Mouse (Mus musculus) gastrocnemius, adult 2 months (tissue): ENCODE data around the gene Dio1. TPM values are rescaled to one million over a fixed set of nuclear protein-coding genes. Genes with fewer than 3 reads are reported as not detected.

Source experiments
- DNase-seq: peaks from one replicate; pipeline ENCODE4 v3.0.0; 2022
- H3K27ac ChIP-seq: fragments of 200-600 bp; 2 replicates; pipeline ENCODE4 v1.8.1; 2022; ENCODE audit warnings: mild to moderate bottlenecking
- H3K4me3 ChIP-seq: fragments of 200-600 bp; 2 replicates; pipeline ENCODE4 v1.8.1; 2022; ENCODE audit warnings: mild to moderate bottlenecking, moderate library complexity
- CTCF ChIP-seq: fragments of 200-600 bp; IDR thresholded peaks from 2 replicates; pipeline ENCODE4 v1.8.1; 2022; ENCODE audit warnings: antibody characterized with exemption, mild to moderate bottlenecking, moderate library complexity
- intact Hi-C: fragments of 180-260 bp; cut with DNase I; formaldehyde crosslinking; loops from one replicate; pipeline ENCODE4 v1.15.1; 2025
- total RNA-seq, 2 experiments: library from RNA; stranded (reverse); gene quantifications; 2 replicates each; pipeline ENCODE4 v1.2.3; 2021

Gene Dio1
- total RNA-seq, 2 experiments from 2014 or later = 0.22 TPM; not detected in 1

GRCm38 (mm10) chr4:107292273-107292662 is 14.7 kb downstream of the Dio1 start:
- intact Hi-C loops = no loop called here
- peak overlapping the region; percentile 31; the same call in 1 of the 2 replicates for H3K27ac ChIP-seq
- no peak for TF ChIP-seq CTCF
- no peak for DNase-seq
- H3K4me3 ChIP-seq = no peak overlapping the region

GRCm38 (mm10) chr4:107291611-107292272 is 15.2 kb downstream of the Dio1 start:
- Histone ChIP-seq H3K4me3 (no peak overlapping the region), H3K27ac (peak overlapping the region; percentile 31; the same call in 1 of the 2 replicates)
- no peak for TF ChIP-seq CTCF
- DNase-seq = no peak
- intact Hi-C loops = no loop called here

DNA sequence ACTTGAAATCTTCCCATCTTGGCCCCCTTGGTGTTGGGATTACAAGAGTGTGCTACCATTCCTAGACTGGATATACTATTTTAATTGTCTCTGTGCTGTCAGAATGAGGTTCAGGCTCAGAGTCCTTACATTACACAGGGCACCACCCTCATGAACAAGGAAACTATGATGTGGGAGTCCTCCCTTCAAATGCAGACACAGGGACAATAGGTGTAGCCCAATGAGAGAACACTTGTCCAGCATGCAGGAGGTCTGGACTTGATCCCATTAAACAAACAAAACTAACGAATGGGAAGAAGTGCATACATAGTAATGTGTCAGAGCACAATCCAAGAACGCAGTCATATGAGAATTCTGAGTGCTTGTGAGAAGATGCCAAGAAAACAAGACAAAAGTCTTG is 19.5 kb downstream of the Dio1 start:
- no peak overlapping the region for H3K27ac ChIP-seq
- no peak for TF ChIP-seq CTCF
- no peak overlapping the region for H3K4me3 ChIP-seq
- intact Hi-C loops = no loop called here
- no peak for DNase-seq

- no peak for DNase-seq
These were observed 20.6 kb downstream of the Dio1 start for GRCm38 (mm10) chr4:107286386-107286785.

DNA sequence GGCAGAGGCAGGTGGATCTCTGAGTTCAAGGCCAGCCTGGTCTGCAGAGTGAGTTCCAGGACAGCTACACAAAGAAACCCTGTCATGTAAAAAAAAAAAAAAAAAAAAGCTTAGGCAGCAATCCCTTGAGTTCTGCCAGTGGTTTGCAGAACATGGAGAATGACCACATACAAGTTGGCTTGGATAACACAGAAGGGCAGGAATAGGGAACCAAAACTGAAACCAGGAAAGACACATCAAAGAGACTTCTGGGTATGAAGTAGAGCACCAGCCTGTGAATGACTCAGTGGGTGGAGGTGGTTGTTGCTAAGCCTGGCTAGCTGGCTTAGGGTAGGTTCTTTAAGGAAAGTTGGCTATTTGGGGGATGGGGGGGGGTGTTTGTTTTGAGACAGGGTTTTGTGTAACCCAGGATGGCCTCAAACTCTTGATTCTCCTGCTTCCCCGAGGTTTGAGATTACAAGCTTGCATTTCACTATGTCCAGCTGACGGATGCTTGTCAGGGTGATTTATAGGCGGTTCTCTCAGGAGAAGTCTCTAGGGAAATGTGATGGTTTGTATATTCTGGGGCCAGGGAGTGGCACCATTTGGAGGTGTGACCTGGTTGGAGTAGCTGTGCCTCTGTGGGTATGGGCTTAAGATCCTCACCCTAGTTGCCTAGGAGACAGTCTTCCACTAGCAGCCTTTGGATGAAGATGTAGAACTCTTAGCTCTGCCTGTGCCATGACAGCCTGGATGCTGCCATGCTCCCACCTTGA is 21.3 kb downstream of the Dio1 start:
- intact Hi-C loops = no loop called here
- no peak for TF ChIP-seq CTCF

More at GRCm38 (mm10) chr4:107286386-107286785, 20.6 kb downstream of the Dio1 start:
- no peak overlapping the region for H3K27ac ChIP-seq
- intact Hi-C loops = no loop called here
- no peak for TF ChIP-seq CTCF
- H3K4me3 ChIP-seq = no peak overlapping the region

DNA sequence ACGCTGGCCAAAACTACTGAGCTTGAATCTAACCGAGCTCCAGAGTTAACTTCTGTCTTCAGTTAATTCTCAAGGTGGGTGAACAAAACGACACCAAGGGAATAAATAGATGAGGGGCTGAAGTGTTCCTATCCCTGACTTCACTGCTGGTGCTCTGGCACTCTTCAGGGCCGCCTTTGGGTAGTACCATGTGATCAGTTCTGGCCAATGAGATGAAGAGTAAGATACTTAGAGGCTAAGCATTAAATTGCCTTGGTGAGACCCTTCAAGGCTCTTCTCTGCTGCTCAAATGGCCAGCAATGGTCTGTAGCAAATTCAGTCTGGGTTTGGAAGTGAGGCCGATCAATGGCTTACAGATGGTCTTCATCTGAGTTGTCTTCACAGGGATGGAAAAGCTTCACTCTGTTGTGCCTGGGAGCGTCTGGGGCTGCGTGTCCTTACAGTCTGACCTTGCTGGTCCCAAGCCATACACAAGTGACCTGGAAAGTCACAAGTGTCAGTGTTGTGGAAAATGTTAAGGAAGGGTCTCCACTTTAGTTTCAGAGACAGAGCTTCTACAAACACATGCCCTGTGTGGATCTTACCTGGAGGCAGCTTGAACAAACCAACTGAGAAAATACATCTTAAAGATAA is 26.0 kb downstream of the Dio1 start:
- DNase-seq = no peak
- intact Hi-C loops = no loop called here
- no peak overlapping the region for H3K4me3 ChIP-seq
- TF ChIP-seq CTCF = no peak
- no peak overlapping the region for H3K27ac ChIP-seq

More for the DNA sequence above, 21.3 kb downstream of the Dio1 start:
- H3K4me3 ChIP-seq = no peak overlapping the region
- no peak overlapping the region for H3K27ac ChIP-seq
- no peak for DNase-seq

DNA sequence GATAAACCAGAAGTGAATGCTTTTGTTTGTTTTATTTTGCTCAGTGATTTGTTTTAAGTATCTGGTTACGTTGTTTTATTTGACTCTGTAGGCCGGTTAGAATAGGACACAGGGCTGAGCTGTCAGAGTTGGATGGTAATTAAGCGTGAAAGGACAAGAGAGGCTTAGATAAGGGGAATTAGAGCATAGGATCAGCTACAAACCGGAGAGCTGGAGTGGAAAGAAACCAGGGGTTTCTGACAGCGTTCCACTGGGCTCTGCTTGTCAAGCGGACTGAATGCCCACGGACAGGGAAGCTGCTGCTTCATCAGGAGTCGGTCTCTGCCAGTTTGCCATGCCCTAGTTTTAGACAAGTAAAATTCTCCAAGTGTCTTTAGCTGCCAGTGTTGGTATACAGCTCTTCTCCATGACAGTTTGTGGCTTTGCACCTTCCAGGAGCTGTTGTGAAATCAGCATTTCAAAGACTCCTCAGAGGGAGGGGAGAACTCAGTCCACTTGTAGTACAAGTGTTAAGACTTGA is 28.7 kb downstream of the Dio1 start:
- Histone ChIP-seq H3K4me3 (peak overlapping the region; percentile 9; the same call in 1 of the 2 replicates), H3K27ac (peak overlapping the region; percentile 68)
- no peak for TF ChIP-seq CTCF
- peak; percentile 37 for DNase-seq
- intact Hi-C loops = no loop called here

DNA sequence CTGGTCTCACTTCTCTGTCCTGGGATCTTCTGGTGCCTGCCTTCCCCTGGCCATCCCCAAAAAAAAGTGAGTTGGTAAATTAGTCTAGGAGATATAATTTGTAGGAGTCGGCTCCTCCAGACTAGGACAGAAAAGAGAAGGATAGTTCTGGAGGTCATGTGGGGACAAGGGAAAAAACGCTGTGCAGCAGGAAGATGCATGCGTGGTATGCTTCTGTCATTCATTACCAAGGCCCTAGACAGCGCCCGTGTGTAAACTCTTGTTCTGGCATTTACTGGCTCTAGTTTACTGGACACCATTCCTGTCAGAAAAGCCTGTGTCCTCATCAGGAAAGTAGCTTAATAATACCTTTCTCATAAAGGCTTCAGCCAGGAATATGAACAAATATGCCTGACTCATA is 32.5 kb downstream of the Dio1 start:
- Histone ChIP-seq H3K27ac (peak overlapping the region; percentile 38), H3K4me3 (no peak overlapping the region)
- intact Hi-C loops = no loop called here
- TF ChIP-seq CTCF = no peak
- no peak for DNase-seq

- Histone ChIP-seq H3K27ac (no peak overlapping the region), H3K4me3 (no peak overlapping the region)
- no peak for DNase-seq
- no peak for TF ChIP-seq CTCF
- intact Hi-C loops = no loop called here
These were observed 33.3 kb downstream of the Dio1 start for GRCm38 (mm10) chr4:107273683-107274082.

DNA sequence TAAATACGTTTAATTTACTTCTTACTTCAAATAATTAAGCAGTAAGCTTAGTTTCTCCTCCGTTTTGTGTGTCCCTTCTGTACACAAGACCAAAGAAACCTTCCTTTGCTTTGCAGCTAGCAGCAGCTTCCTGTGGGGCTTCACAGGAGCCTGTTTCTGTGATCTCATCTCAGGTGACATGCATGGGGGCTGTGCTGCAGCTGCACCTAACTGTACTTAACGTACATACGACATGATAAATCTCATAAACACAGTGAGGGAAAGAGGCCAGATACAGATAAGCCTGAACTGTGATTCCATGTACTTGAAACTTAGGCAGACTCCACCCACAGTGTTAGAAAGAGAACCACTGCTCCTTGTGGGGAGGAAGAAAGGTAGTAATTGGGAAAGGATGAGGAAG is 47.0 kb downstream of the Dio1 start:
- Histone ChIP-seq H3K4me3 (no peak overlapping the region), H3K27ac (no peak overlapping the region)
- no peak for DNase-seq
- intact Hi-C loops = no loop called here
- no peak for TF ChIP-seq CTCF

- no peak for TF ChIP-seq CTCF
- peak overlapping the region; percentile 78 for H3K4me3 ChIP-seq
- intact Hi-C loops = loop anchor here (5.0 kb wide), 2 partner anchors 113 to 398 kb away; partner anchors contain the start of gene Ndc1
These were observed 52.6 kb downstream of the Dio1 start for GRCm38 (mm10) chr4:107254414-107254813.

GRCm38 (mm10) chr4:107253125-107254091 is 53.6 kb downstream of the Dio1 start, which contains the start of the genes Lrrc42 and Hspb11:
Gene Lrrc42 (minus strand): TSS chr4:107253532.
Gene Hspb11 (plus strand): TSS chr4:107253593.
- peak; percentile 96 for DNase-seq
- peak within 1 kb of the TSS; percentile 91 for H3K27ac ChIP-seq
- H3K4me3 ChIP-seq = peak within 1 kb of the TSS; percentile 78
- TF ChIP-seq CTCF = peak; percentile 50
- intact Hi-C loops = loop anchor here (1.0 to 5.0 kb wide), 4 partner anchors 61 to 399 kb away; partner anchors contain the start of genes Ndc1, Tmem59 and Yipf1

More at GRCm38 (mm10) chr4:107254414-107254813, 52.6 kb downstream of the Dio1 start:
- no peak for DNase-seq
- H3K27ac ChIP-seq = peak overlapping the region; percentile 91
